Mouse (Mus musculus) C2C12 (cell line): ENCODE measurements around the gene Galnt10.

ENCODE experiments used
- CEBPB ChIP-seq: IDR thresholded peaks from one replicate; pipeline ENCODE4 v1.6.1; 2011; ENCODE audit warnings: low read depth, mild to moderate bottlenecking, control low read depth, moderate library complexity
- CTCF ChIP-seq: IDR thresholded peaks from one replicate; pipeline ENCODE4 v1.5.1; 2011; ENCODE audit not compliant: control insufficient read depth, insufficient read depth, insufficient read length
- FOSL1 ChIP-seq: IDR thresholded peaks from one replicate; pipeline ENCODE4 v1.8.0; 2011; ENCODE audit warnings: mild to moderate bottlenecking, low read length; ENCODE audit not compliant: poor library complexity, insufficient read depth, severe bottlenecking
- MAX ChIP-seq: IDR thresholded peaks from one replicate; pipeline ENCODE4 v1.6.1; 2011; ENCODE audit warnings: mild to moderate bottlenecking, control low read depth
- MYOD1 ChIP-seq: IDR thresholded peaks from one replicate; pipeline ENCODE4 v1.6.1; 2011; ENCODE audit warnings: low read depth; ENCODE audit not compliant: control insufficient read depth, insufficient read length
- MYOG ChIP-seq: IDR thresholded peaks from one replicate; pipeline ENCODE4 v1.6.1; 2011; ENCODE audit not compliant: control insufficient read depth, insufficient read length; ENCODE audit errors: extremely low read depth
- USF1 ChIP-seq: IDR thresholded peaks from one replicate; pipeline ENCODE4 v1.6.1; 2011; ENCODE audit warnings: low read depth, mild to moderate bottlenecking, control low read depth, moderate library complexity

DNA sequence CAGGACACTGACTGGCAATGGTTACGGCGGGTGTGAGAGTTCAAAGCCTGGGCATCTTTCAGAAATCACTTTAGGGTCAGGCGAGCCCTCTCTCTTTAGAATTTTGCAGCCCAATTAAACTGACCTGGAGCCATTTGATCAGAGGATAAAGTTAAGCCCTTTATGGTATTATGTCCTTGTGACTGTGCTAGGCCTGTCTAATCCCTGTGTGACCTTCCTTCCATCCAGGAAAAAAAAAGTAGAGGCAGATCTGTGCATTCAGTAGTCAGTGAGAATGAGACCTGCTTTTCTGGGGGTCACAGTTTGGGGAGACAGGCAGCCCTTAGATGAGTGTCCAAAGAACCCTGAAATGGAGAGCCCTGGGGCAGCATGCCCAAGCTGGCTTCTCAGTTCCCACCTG, 71.5 kb downstream of the Galnt10 start:
- TF ChIP-seq CTCF (no peak), MAX (no peak), MYOG (no peak), MYOD1 (no peak), USF1 (no peak), CEBPB (no peak), FOSL1 (no peak)
